ENCODE assay signal across 26 mouse cellular contexts in genomic region chr7:58705158-58705557, GRCm38 (mm10). TPM values are rescaled to one million over a fixed set of nuclear protein-coding genes. Genes with fewer than 3 reads are reported as not detected.
A peak's percentile ranks its signal among the peaks of the same experiment; 100 is the strongest.
DNase-seq lines count a peak whose midpoint lies in the region; ATAC-seq lines count a peak whose summit lies in the region.
"Had no signal": no experiment of that assay in that cellular context is flagged by ENCODE, and none has a peak within 500 bp of the region (broad histone marks: within the 10 kb centered on the region; RNA-seq: fewer than 3 reads in every experiment).

No protein-coding gene starts in this region.

- no peak overlapping the region for H3K4me3 ChIP-seq in hindbrain, embryonic 14.5 days (replicated peaks; ENCODE audit: low read length)
- H3K4me3 ChIP-seq: embryonic facial prominence, embryonic 13.5 days; embryonic facial prominence, embryonic 15.5 days; erythroblast, embryonic 14.5 days; forebrain, embryonic 10.5 days; forebrain, embryonic 12.5 days had no signal

- H3K36me3 ChIP-seq in hindbrain, embryonic 14.5 days (replicated peaks; ENCODE audit: control insufficient read depth, insufficient read depth): no peaks in the 10 kb centered on the region
- H3K36me3 ChIP-seq: embryonic facial prominence, embryonic 13.5 days; embryonic facial prominence, embryonic 15.5 days; forebrain, embryonic 10.5 days; forebrain, embryonic 12.5 days had no signal

- no peak overlapping the region for H3K4me2 ChIP-seq in hindbrain, embryonic 14.5 days (replicated peaks)
- H3K4me2 ChIP-seq: embryonic facial prominence, embryonic 13.5 days; embryonic facial prominence, embryonic 15.5 days; forebrain, embryonic 12.5 days had no signal

- no peak overlapping the region for H3K27ac ChIP-seq in hindbrain, embryonic 14.5 days
- H3K27ac ChIP-seq: embryonic facial prominence, embryonic 13.5 days; embryonic facial prominence, embryonic 15.5 days; forebrain, embryonic 10.5 days; forebrain, embryonic 12.5 days had no signal

- DNase-seq in heart, adult 11 months: peak; percentile 24
- DNase-seq in heart, adult 9 months (ENCODE audit: low spot score in 2 of 2): no peak
- no peak for DNase-seq in embryo, embryonic 10 days (ENCODE audit: low spot score)
- DNase-seq in hindbrain, embryonic 14.5 days (ENCODE audit: low spot score): no peak
- DNase-seq: adrenal gland, adult 2 months; adrenal gland, postnatal 10 days; adrenal gland, postnatal 25 days; B cell, adult 2 months; cerebellum, adult 11 months; cerebellum, adult 18-20 months; cerebellum, adult 8-10 months; cerebellum, adult 9-11 months; cerebellum, postnatal 14 days; cerebellum, postnatal 36 days; embryo, embryonic 11 days had no signal

- no peaks in the 10 kb centered on the region for H3K9me3 ChIP-seq in hindbrain, embryonic 14.5 days (ENCODE audit: control insufficient read depth, low read length)
- H3K9me3 ChIP-seq: embryonic facial prominence, embryonic 13.5 days; embryonic facial prominence, embryonic 15.5 days; forebrain, embryonic 10.5 days; forebrain, embryonic 12.5 days had no signal

- WGBS in hindbrain, embryonic 14.5 days: 93% methylated on average over 3 of the region's 3 CpGs

- H3K4me1 ChIP-seq in hindbrain, embryonic 14.5 days (replicated peaks; ENCODE audit: control insufficient read depth, insufficient read depth, low read length): no peaks in the 10 kb centered on the region
- H3K4me1 ChIP-seq: embryonic facial prominence, embryonic 13.5 days; embryonic facial prominence, embryonic 15.5 days; forebrain, embryonic 10.5 days; forebrain, embryonic 12.5 days had no signal

- peak; percentile 38 for ATAC-seq in CD4-positive, CD25-positive, alpha-beta regulatory T cell, adult 4 months
- 0 out of 2 replicates have a peak, but pooled peaks have one; percentile 25 for ATAC-seq in granulocyte monocyte progenitor cell, adult 5-6 weeks (replicated peaks; ENCODE audit: poor library complexity, severe bottlenecking)
- ATAC-seq in megakaryocyte-erythroid progenitor cell, adult 5-6 weeks (replicated peaks; ENCODE audit: low FRiP score, low TSS enrichment, poor library complexity, severe bottlenecking): peak; percentile 63; the same call in 1 of the 2 replicates
- ATAC-seq in hindbrain, embryonic 14.5 days (ENCODE audit: low FRiP score): no peak
- ATAC-seq: forebrain, embryonic 14.5 days; forebrain, embryonic 16.5 days had no signal

- no peak overlapping the region for H3K9ac ChIP-seq in hindbrain, embryonic 14.5 days
- H3K9ac ChIP-seq: embryonic facial prominence, embryonic 13.5 days; embryonic facial prominence, embryonic 15.5 days; forebrain, embryonic 12.5 days had no signal

- H3K27me3 ChIP-seq in hindbrain, embryonic 14.5 days (ENCODE audit: control insufficient read depth, insufficient read depth, low read length): no peaks in the 10 kb centered on the region
- H3K27me3 ChIP-seq: embryonic facial prominence, embryonic 13.5 days; embryonic facial prominence, embryonic 15.5 days; forebrain, embryonic 12.5 days had no signal

RNA-seq across cellular contexts. Expression of gene Atp10a, which starts 49.2 kb away (rescaled TPM):
- 1 to 10 TPM; 4.0 to 4.5 TPM for polyA plus RNA-seq in CD4-positive, CD25-positive, alpha-beta regulatory T cell, adult 4 months (2017; shearing (Covaris generic))
- 19.2 and 19.5 TPM in 2 replicates for total RNA-seq in granulocyte monocyte progenitor cell, adult 5-6 weeks (2014; fragmentation: Nextera tagmentation)
- total RNA-seq in granulocyte monocyte progenitor cell, adult 5-6 weeks (2017): 20.3 and 25.8 TPM in 2 replicates
- total RNA-seq in megakaryocyte-erythroid progenitor cell, adult 5-6 weeks (2014; fragmentation: Nextera tagmentation): 0.81 and 2.2 TPM in 2 replicates
- 1.2 and 2.6 TPM in 2 replicates for total RNA-seq in megakaryocyte-erythroid progenitor cell, adult 5-6 weeks (2017)
- 1.6 and 1.7 TPM in 2 replicates for polyA plus RNA-seq in hindbrain, embryonic 14.5 days (2014; fragmentation: Nextera tagmentation; extraction: Ambion mirVana)
- total RNA-seq: MEL had no signal
- polyA plus RNA-seq: erythroblast, embryonic 14.5 days had no signal

Comparison
In these comparisons a context has a peak if more than half of its experiments do, and no peak if none do; other contexts are left out.
1. RNA of gene Atp10a, which starts 49.2 kb away (total RNA-seq): 19.2 to 25.8 TPM in granulocyte monocyte progenitor cell, adult 5-6 weeks; 0.81 to 2.6 TPM in megakaryocyte-erythroid progenitor cell, adult 5-6 weeks; every median in the first group is over 4 times any median in the second.